Mouse (Mus musculus) liver, embryonic 15.5 days (tissue): Measurements from ENCODE around the gene Tbc1d10a. TPM values are rescaled to one million over a fixed set of nuclear protein-coding genes. Genes with fewer than 3 reads are reported as not detected.

Experiments used
- ATAC-seq: fragments of 200-750 bp; cut with Nextera tagmentation; 2 replicates; pipeline ENCODE4 v1.8.0; 2017; ENCODE audit warnings: moderate number of reproducible peaks, mild to moderate bottlenecking, moderate library complexity; ENCODE audit not compliant: insufficient read depth
- H3K27ac ChIP-seq: fragments of 300-500 bp; sonication (generic); replicated peaks from 2 replicates; pipeline ENCODE4 v1.5.1; 2015; ENCODE audit warnings: mild to moderate bottlenecking, inconsistent platforms
- H3K27me3 ChIP-seq: fragments of 300-500 bp; sonication (generic); 2 replicates; pipeline ENCODE4 v1.6.1; 2015; ENCODE audit warnings: mild to moderate bottlenecking, inconsistent platforms
- H3K36me3 ChIP-seq: fragments of 300-500 bp; sonication (generic); replicated peaks from 2 replicates; pipeline ENCODE4 v1.6.1; 2015; ENCODE audit warnings: moderate library complexity, mild to moderate bottlenecking, inconsistent platforms
- H3K4me1 ChIP-seq: fragments of 300-500 bp; sonication (generic); replicated peaks from 2 replicates; pipeline ENCODE4 v1.6.1; 2015; ENCODE audit warnings: inconsistent platforms
- H3K4me2 ChIP-seq: fragments of 300-500 bp; sonication (generic); 2 replicates; pipeline ENCODE4 v1.6.1; 2015; ENCODE audit warnings: moderate library complexity, mild to moderate bottlenecking, inconsistent platforms
- H3K4me3 ChIP-seq: fragments of 300-500 bp; sonication (generic); replicated peaks from 2 replicates; pipeline ENCODE4 v1.5.1; 2015; ENCODE audit warnings: mild to moderate bottlenecking, inconsistent platforms
- H3K9ac ChIP-seq: fragments of 300-500 bp; sonication (generic); 2 replicates; pipeline ENCODE4 v1.6.1; 2015; ENCODE audit warnings: moderate library complexity, mild to moderate bottlenecking, inconsistent platforms
- H3K9me3 ChIP-seq: fragments of 300-500 bp; sonication (generic); replicated peaks from 2 replicates; pipeline ENCODE4 v1.6.1; 2016; ENCODE audit warnings: inconsistent platforms
- WGBS: fragments of 180-500 bp; shearing (Covaris S2); methylation state at CpG from one replicate; pipeline ENCODE4 v1.1.7; 2015; ENCODE audit warnings: mixed read lengths; ENCODE audit not compliant: insufficient replicate concordance; 5-methylcytosine and 5-hydroxymethylcytosine counted together
- polyA plus RNA-seq: library from polyadenylated mRNA; unstranded; fragments of >200 nt; fragmentation: Nextera tagmentation; extraction: Ambion mirVana; gene quantifications from 2 replicates; pipeline ENCODE4 v1.2.1, GENCODE M21; 2015

Gene Tbc1d10a
- polyA plus RNA-seq, 1 experiment from 2014 or later, result 7.0 TPM

- Histone ChIP-seq H3K27ac (no peak overlapping the region), H3K9me3 (no peaks in the 10 kb centered on the region), H3K4me3 (no peak overlapping the region), H3K27me3 (no peaks in the 10 kb centered on the region), H3K4me1 (peaks cover 14% of the 10 kb centered on the region), H3K4me2 (no peak overlapping the region), H3K36me3 (no peaks in the 10 kb centered on the region), H3K9ac (no peak overlapping the region)
- no peak for ATAC-seq
- WGBS, result 20% methylated on average over 5 of the region's 5 CpGs
Measured at GRCm38 (mm10) chr11:4155641-4156040, 30.9 kb upstream of the Tbc1d10a start.

DNA sequence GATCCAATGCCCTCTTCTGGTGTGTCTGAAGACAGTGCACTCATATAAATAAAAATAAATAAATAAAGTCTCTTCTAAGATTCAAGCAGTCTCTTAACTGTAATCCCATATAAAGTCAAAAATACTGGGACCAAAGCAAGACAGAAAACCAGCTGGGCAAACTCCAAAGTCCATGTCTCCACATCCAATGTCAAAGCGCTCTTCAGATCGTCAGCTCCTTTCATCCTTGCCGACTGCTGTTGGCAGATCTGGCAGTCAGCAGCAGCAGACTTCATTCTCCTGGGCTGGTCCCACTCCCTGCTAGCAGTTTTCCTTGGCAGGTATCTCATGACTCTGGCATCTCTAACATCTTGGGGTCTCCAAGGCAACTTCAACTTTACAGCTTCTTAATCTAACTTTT lies 27.9 kb upstream of the Tbc1d10a start:
- ATAC-seq, result no peak
- no peak overlapping the region for H3K27ac ChIP-seq
- H3K27me3 ChIP-seq, result no peaks in the 10 kb centered on the region
- H3K4me3 ChIP-seq, result no peak overlapping the region
- no peak overlapping the region for H3K4me2 ChIP-seq
- no peaks in the 10 kb centered on the region for H3K9me3 ChIP-seq
- peaks cover 35% of the 10 kb centered on the region for H3K4me1 ChIP-seq
- peaks cover 28% of the 10 kb centered on the region for H3K36me3 ChIP-seq
- 74% methylated on average over 3 of the region's 3 CpGs for WGBS
- no peak overlapping the region for H3K9ac ChIP-seq

- H3K27me3 ChIP-seq, result no peaks in the 10 kb centered on the region
- ATAC-seq, result peak; percentile 94
- peaks cover 45% of the 10 kb centered on the region for H3K4me1 ChIP-seq
- peak within 1 kb of the TSS; percentile 92 for H3K4me3 ChIP-seq
- peak within 1 kb of the TSS; percentile 81 for H3K9ac ChIP-seq
- H3K27ac ChIP-seq, result peak within 1 kb of the TSS; percentile 84
- 1% methylated on average over 54 of the region's 54 CpGs for WGBS
- H3K4me2 ChIP-seq, result peak within 1 kb of the TSS; percentile 85
- peaks cover 41% of the 10 kb centered on the region for H3K36me3 ChIP-seq
- no peaks in the 10 kb centered on the region for H3K9me3 ChIP-seq
Measured at GRCm38 (mm10) chr11:4159808-4160708, 26.5 kb upstream of the Tbc1d10a start, which contains the start of the genes Ccdc157 and Sf3a1. Gene Ccdc157, minus strand, starts transcription at chr11:4160293. Gene Sf3a1, plus strand, starts transcription at chr11:4160350.

DNA sequence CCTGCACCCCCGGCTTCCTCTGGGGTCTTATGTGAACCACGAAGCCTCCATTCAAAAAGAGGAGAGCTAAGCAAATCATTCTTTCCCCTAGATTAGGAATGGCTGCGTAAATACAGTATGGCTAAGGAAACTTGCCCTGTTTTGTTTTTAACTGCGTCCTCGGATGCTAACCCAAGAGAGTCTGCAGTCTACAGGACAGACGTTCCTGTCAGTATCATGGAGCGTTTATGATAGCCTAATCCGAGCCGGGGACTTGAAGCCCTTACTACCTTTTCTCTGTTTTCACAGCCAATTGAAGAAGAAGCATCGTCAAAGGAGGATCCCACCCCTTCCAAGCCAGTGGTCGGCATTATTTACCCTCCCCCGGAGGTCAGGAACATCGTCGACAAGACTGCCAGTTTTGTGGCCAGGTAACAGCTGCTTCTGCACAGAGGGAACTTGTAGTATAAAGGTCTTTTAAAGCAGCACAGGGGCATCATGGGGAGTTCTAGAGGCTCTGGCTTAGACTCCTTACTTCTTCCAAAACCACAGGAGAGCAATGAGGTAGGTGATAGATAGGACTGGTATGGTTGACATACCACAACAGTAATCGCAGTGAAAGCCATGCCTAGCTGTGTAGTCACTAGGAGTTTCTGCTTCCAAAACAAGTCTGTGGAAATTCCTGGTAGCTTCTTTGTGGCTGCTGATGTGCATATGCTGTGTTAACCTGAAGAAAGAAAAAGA lies 25.7 kb upstream of the Tbc1d10a start:
- Histone ChIP-seq H3K9me3 (no peaks in the 10 kb centered on the region), H3K27me3 (no peaks in the 10 kb centered on the region), H3K27ac (peak overlapping the region; percentile 84), H3K4me2 (peak overlapping the region; percentile 85), H3K9ac (peak overlapping the region; percentile 81), H3K36me3 (peaks cover 50% of the 10 kb centered on the region), H3K4me3 (peak overlapping the region; percentile 92), H3K4me1 (peaks cover 45% of the 10 kb centered on the region)
- 2% methylated on average over 15 of the region's 15 CpGs for WGBS
- peak; percentile 17; the same call in 1 of the 2 replicates for ATAC-seq

- WGBS, result 84% methylated on average over 2 of the region's 2 CpGs
- no peak for ATAC-seq
- no peak overlapping the region for H3K4me2 ChIP-seq
- H3K36me3 ChIP-seq, result peaks cover 87% of the 10 kb centered on the region
- H3K4me3 ChIP-seq, result no peak overlapping the region
- H3K4me1 ChIP-seq, result peaks cover 44% of the 10 kb centered on the region
- H3K9me3 ChIP-seq, result no peaks in the 10 kb centered on the region
- H3K9ac ChIP-seq, result no peak overlapping the region
- H3K27ac ChIP-seq, result no peak overlapping the region
- H3K27me3 ChIP-seq, result no peaks in the 10 kb centered on the region
Measured at GRCm38 (mm10) chr11:4164701-4165100, 21.9 kb upstream of the Tbc1d10a start.

DNA sequence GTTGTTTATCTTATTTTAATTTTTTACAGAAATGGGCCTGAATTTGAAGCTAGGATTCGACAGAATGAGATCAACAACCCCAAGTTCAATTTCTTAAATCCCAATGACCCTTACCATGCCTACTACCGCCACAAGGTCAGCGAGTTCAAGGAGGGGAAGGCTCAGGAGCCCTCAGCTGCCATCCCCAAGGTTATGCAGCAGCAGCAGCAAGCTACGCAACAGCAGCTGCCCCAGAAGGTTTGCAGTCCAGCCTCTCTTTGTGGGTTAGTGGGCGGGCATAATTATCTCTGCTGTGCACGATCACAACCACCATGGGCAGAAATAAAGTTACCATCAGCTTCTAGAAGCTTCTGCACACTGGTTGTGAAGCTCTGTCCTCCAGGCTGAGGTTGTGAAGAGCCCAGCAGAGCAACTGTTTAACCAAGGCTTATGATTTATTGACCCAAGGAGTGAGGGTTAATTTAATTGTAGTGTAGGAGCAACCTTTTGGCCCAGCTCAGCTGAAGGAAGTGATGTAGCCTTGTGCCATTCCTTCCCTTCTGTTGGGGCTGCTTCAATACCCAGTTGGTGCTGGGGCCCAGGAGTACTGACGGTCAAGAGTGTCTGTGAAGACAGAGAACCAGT lies 20.0 kb upstream of the Tbc1d10a start:
- 69% methylated on average over 7 of the region's 7 CpGs for whole genome bisulfite sequencing
- no peak overlapping the region for H3K4me2 ChIP-seq
- H3K27me3 ChIP-seq, result no peaks in the 10 kb centered on the region
- no peaks in the 10 kb centered on the region for H3K9me3 ChIP-seq
- no peak overlapping the region for H3K4me3 ChIP-seq
- peaks cover 30% of the 10 kb centered on the region for H3K4me1 ChIP-seq
- ATAC-seq, result no peak
- peaks cover 99% of the 10 kb centered on the region for H3K36me3 ChIP-seq
- no peak overlapping the region for H3K27ac ChIP-seq
- H3K9ac ChIP-seq, result no peak overlapping the region

- no peak overlapping the region for H3K9ac ChIP-seq
- no peaks in the 10 kb centered on the region for H3K4me1 ChIP-seq
- no peaks in the 10 kb centered on the region for H3K9me3 ChIP-seq
- 89% methylated on average over 5 of the region's 5 CpGs for WGBS
- H3K27ac ChIP-seq, result no peak overlapping the region
- no peak overlapping the region for H3K4me2 ChIP-seq
- peaks cover 100% of the 10 kb centered on the region for H3K36me3 ChIP-seq
- no peak overlapping the region for H3K4me3 ChIP-seq
- no peaks in the 10 kb centered on the region for H3K27me3 ChIP-seq
- ATAC-seq, result no peak
Measured at GRCm38 (mm10) chr11:4174586-4174985, 12.0 kb upstream of the Tbc1d10a start.

DNA sequence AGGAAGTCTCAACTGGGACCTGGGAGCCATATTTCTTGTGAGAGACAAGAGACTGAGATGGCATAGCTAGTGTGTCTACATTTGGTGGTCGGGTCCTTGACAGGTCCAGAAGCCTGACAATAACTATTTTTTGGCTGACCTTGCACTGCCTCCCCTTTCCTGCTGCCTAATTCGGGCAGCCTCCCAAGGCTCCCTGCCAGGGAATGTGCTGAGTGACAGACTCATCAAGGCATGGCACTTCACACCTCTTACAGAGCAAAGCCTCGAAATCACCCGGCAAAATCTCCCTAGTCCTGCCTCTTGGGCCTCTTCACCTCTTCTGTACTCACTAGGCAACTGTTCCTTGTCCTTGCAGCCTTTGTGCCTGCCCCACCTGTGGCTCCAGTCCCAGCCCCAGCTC lies 8.9 kb upstream of the Tbc1d10a start:
- no peak overlapping the region for H3K4me3 ChIP-seq
- no peaks in the 10 kb centered on the region for H3K27me3 ChIP-seq
- no peak overlapping the region for H3K27ac ChIP-seq
- no peak for ATAC-seq
- WGBS, result 78% methylated on average over 4 of the region's 4 CpGs
- peaks cover 99% of the 10 kb centered on the region for H3K36me3 ChIP-seq
- H3K9me3 ChIP-seq, result no peaks in the 10 kb centered on the region
- no peaks in the 10 kb centered on the region for H3K4me1 ChIP-seq
- H3K4me2 ChIP-seq, result no peak overlapping the region
- H3K9ac ChIP-seq, result no peak overlapping the region

DNA sequence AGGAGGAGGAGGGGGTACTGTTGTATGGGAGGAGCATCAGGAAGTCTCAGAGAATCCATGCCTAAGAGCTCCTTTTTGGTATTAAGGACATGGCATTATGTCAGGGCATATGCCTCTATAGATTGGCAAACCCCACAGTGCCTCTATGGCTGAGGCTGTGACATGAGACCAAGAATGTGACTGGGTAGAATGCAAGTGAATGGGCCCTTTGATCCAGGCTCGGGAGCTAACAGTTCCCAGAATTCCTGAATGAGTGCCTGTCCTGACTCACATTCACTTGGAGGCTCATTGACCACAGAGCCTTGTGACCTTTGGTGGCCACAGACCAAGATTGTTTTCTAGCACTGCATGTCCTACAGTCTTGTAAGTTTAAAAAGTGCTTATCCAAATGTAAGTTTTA lies 4.5 kb upstream of the Tbc1d10a start:
- Histone ChIP-seq H3K27ac (no peak overlapping the region), H3K27me3 (no peaks in the 10 kb centered on the region), H3K4me1 (peaks cover 6% of the 10 kb centered on the region), H3K4me3 (no peak overlapping the region), H3K9ac (no peak overlapping the region), H3K4me2 (no peak overlapping the region), H3K36me3 (peaks cover 62% of the 10 kb centered on the region), H3K9me3 (no peaks in the 10 kb centered on the region)
- ATAC-seq, result no peak
- WGBS, result 39% methylated on average over 1 of the region's 1 CpGs

DNA sequence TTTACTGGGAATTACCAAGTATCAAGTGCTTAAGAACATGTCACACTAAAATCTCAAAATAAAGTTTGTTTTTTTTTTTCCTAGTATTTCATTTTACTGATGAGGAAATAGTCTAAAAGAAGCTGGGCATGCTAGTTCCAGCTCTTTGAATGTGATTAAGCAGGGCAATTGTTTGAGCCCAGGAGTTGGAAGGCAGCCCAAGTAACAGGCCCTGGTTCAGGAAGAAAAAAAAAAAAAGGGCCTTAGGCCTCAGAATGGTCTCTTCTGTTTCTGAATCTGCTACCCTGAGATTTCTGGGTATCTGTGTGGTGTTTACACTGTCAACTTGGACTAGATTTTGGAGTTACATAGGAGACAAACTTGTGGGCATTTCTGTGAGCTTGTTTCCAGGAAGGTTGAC lies 3.1 kb upstream of the Tbc1d10a start:
- Histone ChIP-seq H3K27me3 (no peaks in the 10 kb centered on the region), H3K4me3 (no peak overlapping the region), H3K4me1 (peaks cover 20% of the 10 kb centered on the region), H3K9me3 (no peaks in the 10 kb centered on the region), H3K9ac (no peak overlapping the region), H3K36me3 (peaks cover 47% of the 10 kb centered on the region), H3K27ac (no peak overlapping the region), H3K4me2 (no peak overlapping the region)
- no peak for ATAC-seq
